Mouse (Mus musculus) neutrophil, adult 59 days (primary cell): ENCODE results near the gene Pwwp2b. TPM values are rescaled to one million over a fixed set of nuclear protein-coding genes. Genes with fewer than 3 reads are reported as not detected.

Experiments used
- total RNA-seq, 2 experiments: library from RNA; stranded (reverse); gene quantifications; 1 replicate in 1 of 2; 2 replicates in 1 of 2; pipeline ENCODE4 v1.2.4; 2023

Gene Pwwp2b
- total RNA-seq, result 1 to 10 TPM; 6.5 to 7.6 TPM

DNA sequence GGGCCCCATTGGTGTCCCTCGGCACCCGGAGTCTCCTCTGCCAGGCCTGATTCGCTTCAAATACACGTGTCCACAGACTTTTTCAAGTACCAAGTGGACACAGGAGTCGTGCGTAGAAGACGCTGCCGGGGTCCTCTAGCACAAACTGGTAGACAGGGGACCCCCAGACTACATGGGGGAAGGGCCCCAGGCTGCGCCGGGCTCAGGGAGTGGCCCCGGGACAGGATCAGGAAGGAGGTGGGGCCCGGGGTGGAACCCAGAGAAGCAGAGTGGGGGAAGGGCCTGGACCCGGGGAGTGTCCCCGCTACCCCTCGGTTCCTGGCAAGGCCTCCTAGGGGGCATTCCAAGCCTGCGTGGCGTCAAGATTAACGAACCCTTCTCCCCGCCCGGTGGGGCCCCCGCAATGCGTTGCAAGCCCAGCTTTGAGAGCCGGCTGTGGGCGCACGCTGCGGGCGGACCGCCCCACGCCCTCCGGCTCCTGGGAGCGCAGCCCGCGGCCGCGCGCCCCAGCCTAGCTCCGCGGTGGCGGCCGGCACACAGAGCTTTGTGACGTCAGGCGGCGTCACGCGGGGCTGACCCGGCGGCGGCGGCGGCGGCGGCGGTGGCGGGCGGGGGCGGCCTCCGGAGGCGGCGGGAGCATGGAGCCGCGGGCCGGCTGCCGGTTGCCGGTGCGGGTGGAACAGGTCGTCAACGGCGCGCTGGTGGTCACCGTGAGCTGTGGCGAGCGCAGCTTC is at the start of gene Pwwp2b:
Pwwp2b (plus strand) TSS at position 602 of the 734 bp plus-strand sequence.

DNA sequence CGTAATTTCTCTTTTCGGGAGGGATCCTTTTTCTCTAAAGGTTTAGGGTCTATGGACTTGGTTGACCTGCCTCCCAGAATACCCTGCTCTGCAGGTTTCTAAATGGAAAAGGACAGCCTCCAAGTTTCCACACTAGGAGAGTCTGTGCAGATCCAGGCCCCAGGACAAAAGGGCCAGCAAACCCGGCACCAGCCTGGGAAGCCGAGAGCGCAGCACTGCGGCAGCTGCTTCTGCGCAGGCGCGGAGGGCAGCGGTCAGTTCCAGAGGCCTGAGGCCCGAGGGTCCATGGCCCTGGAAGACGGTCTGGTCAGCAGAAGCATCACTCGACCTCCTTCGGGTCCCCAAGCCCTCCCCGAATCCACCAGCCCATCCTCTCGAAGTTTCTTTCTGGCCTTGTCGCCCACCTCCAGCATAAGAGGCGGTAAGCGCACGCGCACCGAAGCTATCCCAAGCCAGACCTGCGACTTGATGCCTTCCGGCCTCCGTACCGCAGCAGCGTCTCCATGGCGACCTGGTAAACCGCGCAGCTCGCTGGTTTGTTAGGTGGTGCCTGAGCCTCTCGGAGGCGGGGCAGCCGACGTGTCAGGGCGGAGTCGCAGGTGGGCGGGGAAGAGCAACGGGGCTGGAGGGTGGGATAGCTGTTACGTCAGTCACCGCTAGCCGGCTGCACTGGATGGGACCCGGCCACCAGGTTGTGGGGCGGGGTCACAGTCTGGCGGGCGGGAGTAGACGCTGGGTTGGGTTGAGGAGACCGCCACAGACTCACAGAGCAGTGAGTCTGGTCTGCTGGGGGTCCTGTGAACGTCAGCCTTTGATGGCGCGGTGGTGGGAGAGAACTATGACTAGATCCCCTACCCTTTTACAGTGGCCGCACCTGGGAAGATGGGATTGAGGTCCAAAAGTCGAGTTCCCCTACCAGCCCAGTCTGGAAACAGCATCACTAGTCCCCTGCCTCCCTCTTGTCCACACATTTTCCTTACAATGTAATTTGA is 35.2 kb upstream of the Pwwp2b start, which contains the start of the genes Lrrc27 and Stk32c:
Lrrc27 (plus strand) TSS at position 235 of the 992 bp plus-strand sequence.
Stk32c (minus strand) TSS at position 554 of the 992 bp plus-strand sequence.

Other genes with a start within 250 kb of the Pwwp2b start
- gene Dpysl4, start 162.5 kb upstream of the Pwwp2b start, total RNA-seq, result not detected
- gene Lrrc27, start 35.5 kb upstream of the Pwwp2b start, total RNA-seq, result 1 to 10 TPM; 5.6 to 6.1 TPM
- not detected for gene Stk32c, start 35.2 kb upstream of the Pwwp2b start, total RNA-seq
- gene Inpp5a, start 140.6 kb downstream of the Pwwp2b start, total RNA-seq, result 10 to 100 TPM; 49.8 to 54.2 TPM